Mouse (Mus musculus) erythroblast, embryonic 14.5 days (primary cell): ENCODE data around the gene Itga8.

ENCODE experiments used
- GATA1 ChIP-seq: IDR thresholded peaks from 2 replicates; pipeline ENCODE4 v1.6.1; 2012; ENCODE audit warnings: low read length, inconsistent platforms, mixed read lengths
- TAL1 ChIP-seq: IDR thresholded peaks from 3 replicates; pipeline ENCODE4 v1.6.1; 2012; ENCODE audit warnings: low read length, inconsistent platforms, mixed read lengths

GRCm38 (mm10) chr2:12320914-12321313 is 19.2 kb upstream of the Itga8 start:
- no peak for TF ChIP-seq GATA1
- no peak for TF ChIP-seq TAL1
